Mouse (Mus musculus): ENCODE measurements around the gene Znhit6. TPM values are rescaled to one million over a fixed set of nuclear protein-coding genes. Genes with fewer than 3 reads are reported as not detected.

The Znhit6 gene
- 40.1 TPM for polyA plus RNA-seq (2017; shearing (Covaris generic))

GRCm38 (mm10) chr3:145575743-145576481 lies at the start of gene Znhit6:
Gene Znhit6 (plus strand): TSS chr3:145576205.

DNA sequence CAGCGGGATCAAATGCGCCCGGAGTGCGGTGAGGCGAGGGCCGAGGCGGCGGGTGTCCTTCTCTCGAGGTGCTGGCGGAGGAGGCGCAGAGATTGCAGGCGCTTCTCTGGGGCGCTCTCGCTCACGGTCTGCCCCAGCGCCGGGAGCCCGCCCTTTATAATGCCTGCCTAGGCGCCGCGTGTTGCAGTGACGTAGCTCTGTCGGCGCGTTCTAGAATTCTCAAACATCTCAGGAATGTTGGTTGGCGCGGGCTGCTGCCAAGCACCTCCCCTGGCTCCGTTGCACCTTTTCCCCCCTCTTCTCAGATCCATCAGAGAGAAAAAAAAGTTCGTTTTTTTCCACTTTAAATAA lies 73.8 kb downstream of the Znhit6 start, which contains the start of gene Ccn1:
Gene Ccn1 (minus strand): TSS at position 130 of the 351 bp plus-strand sequence.

Other genes with a start within 250 kb of the Znhit6 start
- gene Ccn1, start 73.8 kb downstream of the Znhit6 start, polyA plus RNA-seq (2017; shearing (Covaris generic)), result not detected
- 0.12 TPM for gene Ddah1, start 182.5 kb downstream of the Znhit6 start, polyA plus RNA-seq (2017; shearing (Covaris generic))

All from activated CD4-positive, CD25-positive, alpha-beta regulatory T cell, adult 9 weeks (primary cell).